Mouse (Mus musculus): ENCODE measurements at regions not wholly inside any gene's neighbourhood (a gene's known extent, or its start where the extent isn't known, plus 50 kb on each side); places are given as distances from the start of the nearest gene placed in this dataset.

DNA sequence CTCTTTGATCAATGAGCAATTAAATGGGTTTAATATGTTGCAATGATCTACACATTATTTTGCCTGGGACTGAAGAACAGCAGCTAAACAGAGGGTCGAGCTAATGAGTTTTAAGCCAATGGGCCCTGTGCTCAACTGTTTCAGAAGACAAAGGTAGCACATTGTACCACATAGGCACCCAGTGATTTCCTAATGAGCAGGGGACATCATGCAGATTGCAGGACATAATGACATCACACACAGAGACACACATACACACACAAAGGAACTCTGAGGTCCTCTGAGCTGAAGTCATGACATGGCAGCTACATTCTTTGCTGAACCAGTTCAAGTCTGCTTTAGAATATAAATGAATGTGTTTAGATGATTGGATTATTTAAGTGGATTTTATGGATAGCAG, 71.9 kb downstream of the Zfp330 start:
- TF ChIP-seq POLR2A (IDR thresholded peaks at IDR 0.05; ENCODE audit: low read depth, low read length) (no peak), CTCF (IDR thresholded peaks at IDR 0.05; ENCODE audit: extremely low read depth, insufficient read length, insufficient replicate concordance, low read depth, low read length) (no peak)

Measured in small intestine, adult 2 months (tissue).